Mouse (Mus musculus): ENCODE measurements around the gene Mlycd.
"Not testable (repeated sequence)": the region's sequence is repeated elsewhere in the genome, so short reads cannot be mapped to it uniquely, and the experiment has no call there.

GRCm38 (mm10) chr8:119374716-119375115 is 20.0 kb upstream of the Mlycd start:
- TF ChIP-seq CTCF (IDR thresholded peaks at IDR 0.05; ENCODE audit: low read depth); EP300 (optimal IDR thresholded peaks at IDR 0.05): not testable (repeated sequence)
